Mouse (Mus musculus) brain, embryonic 14.5 days (tissue): ENCODE results near the gene Gimap5. TPM values are rescaled to one million over a fixed set of nuclear protein-coding genes. Genes with fewer than 3 reads are reported as not detected.

Source experiments
- DNase-seq: peaks from one replicate; pipeline ENCODE4 v3.0.0-alpha.2; 2011; ENCODE audit warnings: low read depth
- CTCF ChIP-seq: fragments of 200-500 bp; IDR thresholded peaks from 2 replicates; pipeline ENCODE4 v1.5.1; 2012; ENCODE audit warnings: inconsistent platforms, mild to moderate bottlenecking, moderate library complexity, borderline replicate concordance; ENCODE audit not compliant: insufficient read depth, insufficient read length; ENCODE audit errors: extremely low read depth
- POLR2A ChIP-seq: fragments of 200-500 bp; IDR thresholded peaks from 2 replicates; pipeline ENCODE4 v1.6.1; 2012; ENCODE audit warnings: mild to moderate bottlenecking, inconsistent platforms, borderline replicate concordance; ENCODE audit not compliant: poor library complexity, insufficient read depth, insufficient read length, severe bottlenecking; ENCODE audit errors: extremely low read depth
- polyA plus RNA-seq: library from polyadenylated mRNA; depleted of rRNA; stranded (reverse); fragments of >200 nt; gene quantifications from 2 replicates; pipeline ENCODE4 v1.2.3, GENCODE M21; 2012; rRNA removed

Gimap5 gene
- polyA plus RNA-seq, 1 experiment, result 1.2 TPM

GRCm38 (mm10) chr6:48784406-48784805 lies 38.4 kb downstream of the Gimap5 start:
- TF ChIP-seq POLR2A (no peak), CTCF (no peak)
- DNase-seq, result no peak

GRCm38 (mm10) chr6:48785189-48785588 lies 39.2 kb downstream of the Gimap5 start:
- no peak for TF ChIP-seq POLR2A
- no peak for TF ChIP-seq CTCF
- no peak for DNase-seq

GRCm38 (mm10) chr6:48785601-48786000 lies 39.6 kb downstream of the Gimap5 start:
- DNase-seq, result no peak
- TF ChIP-seq POLR2A, result no peak
- no peak for TF ChIP-seq CTCF

- TF ChIP-seq CTCF (no peak), POLR2A (no peak)
- no peak for DNase-seq
Observed at GRCm38 (mm10) chr6:48787867-48788266, 41.9 kb downstream of the Gimap5 start.

DNA sequence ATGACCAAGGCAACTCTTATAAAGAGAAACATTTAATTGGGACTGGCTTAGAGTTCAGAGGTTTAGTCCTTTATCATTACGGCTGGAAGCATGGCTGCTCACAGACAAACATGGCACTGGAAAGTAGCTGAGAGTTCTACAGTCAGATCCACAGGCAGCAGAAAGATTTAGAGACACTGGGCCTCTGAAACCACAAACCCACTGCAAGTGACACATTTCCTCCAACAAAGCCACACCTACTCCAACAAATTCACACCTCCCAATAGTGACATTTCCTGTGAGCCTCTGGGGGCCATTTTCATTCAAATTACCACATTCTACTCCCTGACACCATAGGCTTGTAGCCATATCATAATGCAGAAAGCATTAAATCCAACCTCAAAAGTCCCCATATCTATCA lies 55.9 kb downstream of the Gimap5 start:
- TF ChIP-seq POLR2A (no peak), CTCF (no peak)
- no peak for DNase-seq

DNA sequence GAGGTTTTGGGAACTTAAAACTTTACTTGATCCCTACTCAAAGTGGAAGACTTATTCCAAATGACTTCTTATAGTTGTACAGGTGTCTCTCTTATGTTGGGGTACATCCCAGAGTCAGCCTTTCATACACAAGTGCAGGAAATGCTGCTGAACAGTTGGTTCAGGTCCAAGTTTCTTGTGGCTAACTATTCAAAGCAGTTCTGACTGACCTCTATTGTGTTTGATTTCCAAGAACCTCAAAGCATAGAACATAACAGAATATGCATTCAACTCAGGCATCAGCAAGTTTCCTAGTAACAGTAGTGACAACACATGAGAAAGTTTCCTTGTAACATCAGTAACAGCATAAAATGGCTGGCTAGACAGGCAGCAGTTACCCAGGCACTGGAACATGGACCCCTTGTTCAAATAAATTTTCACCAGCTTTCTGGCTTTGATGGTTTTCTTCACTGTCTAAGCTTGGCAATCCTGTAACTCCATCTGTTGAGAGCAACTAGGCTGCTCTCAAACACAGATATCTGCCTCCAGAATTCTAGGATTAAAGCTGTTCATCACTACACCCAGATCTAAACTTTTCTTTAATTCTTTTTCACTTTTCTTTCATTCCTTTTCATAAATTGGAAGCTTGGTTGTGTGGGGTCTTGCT lies 57.5 kb downstream of the Gimap5 start:
- DNase-seq, result peak; percentile 6
- TF ChIP-seq POLR2A (no peak), CTCF (no peak)

Other genes starting within 250 kb of the Gimap5 start
- 220 and 228 TPM in 2 replicates for gene Atp6v0e2, start 208.6 kb upstream of the Gimap5 start, polyA plus RNA-seq
- 31.3 and 35.6 TPM in 2 replicates for gene Lrrc61, start 191.4 kb upstream of the Gimap5 start, polyA plus RNA-seq
- gene Rarres2, start 173.4 kb upstream of the Gimap5 start, polyA plus RNA-seq, result 2.8 and 3.1 TPM in 2 replicates
- gene Gm45021, start 156.6 kb upstream of the Gimap5 start, polyA plus RNA-seq, result not detected in 2 replicates
- 60.0 and 69.2 TPM in 2 replicates for gene Repin1, start 152.3 kb upstream of the Gimap5 start, polyA plus RNA-seq
- not detected in 2 replicates for gene Gm44965, start 152.3 kb upstream of the Gimap5 start, polyA plus RNA-seq
- 14.6 and 15.0 TPM in 2 replicates for gene Zfp775, start 144.1 kb upstream of the Gimap5 start, polyA plus RNA-seq
- 11.0 and 14.0 TPM in 2 replicates for gene AI854703, start 119.4 kb upstream of the Gimap5 start, polyA plus RNA-seq
- 0.81 and 1.6 TPM in 2 replicates for gene Gimap8, start 99.0 kb upstream of the Gimap5 start, polyA plus RNA-seq
- 1.6 and 1.7 TPM in 2 replicates for gene Gimap9, start 70.1 kb upstream of the Gimap5 start, polyA plus RNA-seq
- gene Gimap4, start 61.6 kb upstream of the Gimap5 start, polyA plus RNA-seq, result 1.2 and 1.6 TPM in 2 replicates
- gene Gimap6, start 38.0 kb upstream of the Gimap5 start, polyA plus RNA-seq, result 3.5 and 5.2 TPM in 2 replicates
- 0.40 TPM in 1 of 2 replicates, not detected in the other for gene Gm28053, start 27.6 kb upstream of the Gimap5 start, polyA plus RNA-seq
- not detected in 2 replicates for gene Gimap7, start 27.6 kb upstream of the Gimap5 start, polyA plus RNA-seq
- 1.0 and 2.2 TPM in 2 replicates for gene Gimap1, start 7.1 kb upstream of the Gimap5 start, polyA plus RNA-seq
- not detected in 2 replicates for gene Gimap3, start 24.7 kb downstream of the Gimap5 start, polyA plus RNA-seq
- gene Tmem176a, start 94.7 kb downstream of the Gimap5 start, polyA plus RNA-seq, result 12.7 and 14.0 TPM in 2 replicates
- gene Tmem176b, start 95.3 kb downstream of the Gimap5 start, polyA plus RNA-seq, result 92.9 and 101 TPM in 2 replicates
- 0.03 and 0.04 TPM in 2 replicates for gene Aoc1, start 126.7 kb downstream of the Gimap5 start, polyA plus RNA-seq
- gene 1600015I10Rik, start 183.7 kb downstream of the Gimap5 start, polyA plus RNA-seq, result not detected in 2 replicates
- gene Doxl2, start 228.8 kb downstream of the Gimap5 start, polyA plus RNA-seq, result not detected in 2 replicates
- not detected in 2 replicates for gene Svs1, start 240.7 kb downstream of the Gimap5 start, polyA plus RNA-seq